Mouse (Mus musculus): Measurements from ENCODE around the gene Nme8.

- TF ChIP-seq CTCF (IDR thresholded peaks at IDR 0.05; ENCODE audit: borderline replicate concordance, control insufficient read depth, extremely low read depth, insufficient read depth, low read length, poor library complexity) (no peak), POLR2A (IDR thresholded peaks at IDR 0.05; ENCODE audit: control insufficient read depth, extremely low read depth, insufficient read depth, low read length, poor library complexity) (no peak)
Measured at GRCm38 (mm10) chr13:19608120-19608519, 89.5 kb downstream of the Nme8 start.
